Mouse (Mus musculus) embryo, embryonic 9.5 days (tissue): ENCODE data around the gene Dnmt3b.
A peak's percentile ranks its signal among the peaks of the same experiment; 100 is the strongest.

Source experiments
- DNase-seq: peaks from one replicate; pipeline ENCODE4 v3.0.0-alpha.2; 2017; ENCODE audit errors: extremely low spot score

Gene Dnmt3b

DNA sequence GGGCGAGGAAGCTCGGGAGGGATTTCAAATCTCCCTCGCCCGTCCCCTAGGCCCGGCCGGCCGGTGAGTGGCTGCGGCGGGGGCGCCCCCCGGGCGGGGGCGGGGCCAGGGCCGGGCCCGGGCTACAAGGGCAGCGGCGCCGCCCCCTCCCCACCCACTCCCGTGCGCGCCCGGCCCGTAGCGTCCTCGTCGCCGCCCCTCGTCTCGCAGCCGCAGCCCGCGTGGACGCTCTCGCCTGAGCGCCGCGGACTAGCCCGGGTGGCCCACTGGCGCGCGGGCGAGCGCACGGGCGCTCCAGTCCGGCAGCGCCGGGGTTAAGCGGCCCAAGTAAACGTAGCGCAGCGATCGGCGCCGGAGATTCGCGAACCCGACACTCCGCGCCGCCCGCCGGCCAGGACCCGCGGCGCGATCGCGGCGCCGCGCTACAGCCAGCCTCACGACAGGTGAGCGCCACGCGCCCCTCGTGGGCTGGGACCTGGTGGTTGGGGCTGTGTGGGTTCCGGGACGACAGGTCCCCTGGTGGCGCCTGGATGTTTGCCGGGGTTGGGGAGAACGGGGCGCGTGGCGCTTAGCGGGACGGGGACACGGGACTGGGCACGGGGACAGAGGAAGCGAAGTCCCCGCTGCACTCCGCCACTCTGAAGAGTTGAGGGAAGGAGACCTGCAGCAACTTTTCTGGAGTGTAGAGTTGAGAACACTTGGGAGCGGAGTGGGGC is at the start of gene Dnmt3b:
Gene Dnmt3b, plus strand, starts transcription at position 153 of the 716 bp plus-strand sequence.
- DNase-seq, result peak; percentile 81

DNA sequence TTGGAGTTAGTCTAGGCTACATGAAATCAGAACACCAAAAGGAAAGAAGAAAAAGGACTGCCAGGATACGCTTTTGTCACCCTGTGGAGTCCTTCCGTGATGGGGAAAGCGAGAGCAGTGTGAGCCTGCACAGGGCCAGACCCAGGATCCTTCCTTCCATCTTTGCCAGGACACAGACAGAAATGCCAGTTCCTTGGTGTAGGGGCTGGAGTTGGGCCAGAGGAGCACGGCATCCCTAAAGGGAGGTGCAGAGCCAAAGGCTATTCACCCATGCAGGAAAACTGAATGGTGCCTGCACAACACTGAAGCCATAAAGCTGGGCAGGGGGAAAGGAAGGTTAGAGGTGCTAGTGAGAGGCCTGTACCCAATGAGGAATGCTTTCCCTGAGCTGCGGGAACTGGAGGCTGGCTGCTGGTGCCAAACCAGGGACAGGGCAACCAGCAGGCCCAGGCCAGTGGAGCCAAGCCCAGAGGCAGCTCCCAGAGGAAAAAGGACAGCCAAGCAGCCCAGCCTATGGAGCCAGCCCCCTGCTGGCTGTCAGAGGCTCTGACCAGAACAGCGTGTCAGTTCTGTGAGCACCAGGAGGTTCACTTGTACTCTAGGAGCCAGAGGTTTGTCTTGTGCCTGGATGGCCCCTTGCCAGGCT is 49.1 kb upstream of the Dnmt3b start:
- no peak for DNase-seq

DNA sequence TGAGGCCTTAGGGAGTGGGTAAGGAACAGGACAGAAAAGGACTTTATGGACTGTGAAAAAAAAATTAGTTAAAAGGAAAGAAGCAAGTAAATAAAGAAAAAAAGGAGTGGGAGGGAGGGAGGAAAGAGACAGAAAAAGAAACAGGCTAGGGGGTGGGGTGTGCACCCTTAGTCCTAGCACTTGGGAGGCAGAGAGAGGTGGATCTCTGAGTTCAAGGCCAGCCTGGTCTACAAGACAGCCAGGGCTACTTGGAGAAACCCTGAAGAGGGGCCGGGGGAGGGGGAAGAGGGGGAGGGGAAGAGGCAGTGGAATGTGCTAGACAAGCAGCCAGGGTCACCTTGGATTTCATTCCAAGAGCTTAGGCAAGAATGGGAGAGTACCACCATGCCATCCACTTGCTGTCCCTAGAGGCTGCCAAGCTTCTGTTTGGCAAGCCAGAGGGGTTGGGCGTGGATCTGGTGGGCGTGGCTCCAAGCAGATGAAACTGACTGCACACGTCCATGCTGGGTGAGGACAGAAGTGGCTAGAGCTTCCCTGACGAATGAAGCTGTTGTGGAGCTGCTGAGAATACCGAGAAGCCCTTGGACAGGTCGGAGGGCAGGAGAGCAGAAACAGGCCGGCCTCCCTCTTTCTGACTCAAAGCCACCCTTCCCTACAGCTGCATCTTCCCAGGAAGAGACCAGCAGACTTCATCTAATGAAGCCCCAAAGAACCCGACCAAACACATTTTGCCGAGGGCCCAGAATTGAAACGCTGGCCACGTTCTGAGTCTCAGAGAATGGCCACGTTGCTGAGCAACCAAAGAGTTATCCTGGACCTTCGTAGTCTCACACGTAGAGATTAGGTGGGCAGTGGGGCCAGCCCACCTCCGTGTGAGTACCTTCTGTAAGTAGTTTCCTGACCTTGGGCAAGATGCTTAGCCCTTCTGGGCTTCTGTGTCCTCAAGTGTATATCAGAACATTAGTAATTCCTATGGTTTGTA is 48.3 kb upstream of the Dnmt3b start:
- no peak for DNase-seq

GRCm38 (mm10) chr2:153603724-153604123 is 45.5 kb upstream of the Dnmt3b start:
- no peak for DNase-seq

- DNase-seq, result no peak
Measured at GRCm38 (mm10) chr2:153606421-153606820, 42.8 kb upstream of the Dnmt3b start.

GRCm38 (mm10) chr2:153607870-153608515 is 41.3 kb upstream of the Dnmt3b start:
- no peak for DNase-seq

- DNase-seq, result no peak
Measured at GRCm38 (mm10) chr2:153609058-153609457, 40.2 kb upstream of the Dnmt3b start.

DNA sequence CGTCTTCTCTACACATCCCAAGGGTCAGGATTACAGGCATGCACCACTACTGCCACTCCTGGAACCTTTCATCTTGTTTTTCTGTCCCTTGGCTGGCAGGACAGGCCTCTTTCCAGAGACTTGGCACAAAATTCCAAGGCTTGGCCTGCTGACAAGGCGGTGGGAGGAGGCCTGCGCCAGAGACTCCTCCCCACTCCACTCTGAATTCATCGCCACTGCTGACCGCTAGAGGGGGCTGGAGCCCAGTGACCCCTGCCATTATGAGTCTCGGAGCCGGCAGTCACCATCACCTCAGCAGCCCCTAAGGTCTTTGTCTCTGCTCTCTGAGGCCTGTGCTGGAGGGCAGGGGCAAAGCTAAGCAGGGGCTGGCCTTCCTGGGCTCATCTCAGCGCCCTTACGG is 39.7 kb upstream of the Dnmt3b start:
- peak; percentile 90 for DNase-seq

DNA sequence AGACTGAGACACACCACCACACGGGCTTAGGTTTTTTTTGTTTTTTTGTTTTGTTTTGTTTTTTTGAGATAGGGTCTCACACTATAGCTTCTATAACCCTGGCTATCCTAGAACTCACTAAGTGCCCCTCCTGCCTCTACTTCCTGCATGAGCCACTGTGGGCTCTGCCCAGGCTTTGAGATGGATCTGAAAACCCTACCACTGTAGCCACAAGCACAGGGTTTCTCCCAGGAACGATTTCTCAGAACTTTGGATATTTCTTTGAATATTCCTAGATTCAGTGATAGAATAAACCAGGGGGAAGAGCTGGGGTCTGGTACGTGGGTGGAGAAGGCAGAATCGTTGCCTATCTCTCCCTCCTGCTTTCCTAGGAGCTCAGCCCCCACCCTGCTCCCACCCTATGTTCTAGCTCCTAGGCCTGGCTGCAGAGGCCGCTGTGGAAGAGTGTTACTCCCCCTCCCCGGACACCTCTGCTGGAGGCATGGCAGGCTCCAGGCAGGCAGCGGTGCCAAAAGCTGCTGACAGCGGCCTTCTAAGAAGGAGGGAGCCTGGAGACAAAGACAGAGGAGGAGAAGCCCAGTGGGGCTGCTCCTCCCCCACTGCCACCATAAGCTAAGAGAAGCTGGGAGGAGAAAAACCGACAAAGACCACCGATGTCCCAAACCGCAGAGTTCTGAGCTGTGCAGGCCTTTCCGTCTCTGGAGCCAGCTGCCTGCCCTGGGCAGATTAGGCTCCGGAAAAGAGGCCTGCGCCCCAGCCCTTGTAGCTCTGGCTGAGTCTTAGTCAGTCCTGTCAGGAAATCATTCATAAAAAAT is 38.6 kb upstream of the Dnmt3b start:
- peak; percentile 51 for DNase-seq

DNA sequence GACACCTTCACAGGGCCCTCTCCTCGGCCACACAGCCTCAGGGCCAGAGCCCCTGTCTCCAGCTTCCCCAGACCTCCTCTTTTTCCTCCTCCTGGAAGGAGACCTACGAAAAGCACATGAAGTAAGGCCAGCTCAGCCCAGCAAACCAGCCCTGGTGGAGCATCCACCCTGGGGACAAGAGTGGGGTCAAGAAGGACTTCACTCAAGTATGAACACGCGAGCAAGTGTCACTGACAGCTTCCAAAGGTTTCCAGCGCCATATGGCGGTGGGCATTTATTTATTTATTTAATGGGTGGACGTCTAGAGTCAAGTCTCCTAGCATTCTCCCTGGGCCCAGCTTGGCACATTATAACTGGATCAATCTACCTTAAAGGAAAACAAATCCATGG is 38.0 kb upstream of the Dnmt3b start:
- no peak for DNase-seq

DNA sequence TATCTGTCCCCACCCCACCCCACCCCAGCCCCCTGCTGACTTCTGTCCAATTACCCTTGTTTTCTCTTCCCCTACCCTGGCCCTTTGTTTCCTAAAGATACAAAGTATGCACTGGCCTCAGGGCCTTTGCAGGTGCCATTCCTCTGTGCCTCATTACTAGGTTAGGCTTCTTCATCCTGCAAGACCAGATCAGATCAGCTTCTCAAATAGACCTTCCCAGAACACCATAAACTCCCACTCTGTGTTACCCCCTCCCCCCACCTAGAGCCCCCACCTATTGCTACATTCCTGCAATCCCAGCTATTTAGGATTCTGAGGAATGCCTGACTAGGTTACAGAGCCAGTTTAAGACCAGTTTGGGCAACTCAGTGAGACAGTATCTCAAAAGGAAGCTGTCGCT is 37.5 kb upstream of the Dnmt3b start:
- DNase-seq, result no peak

DNA sequence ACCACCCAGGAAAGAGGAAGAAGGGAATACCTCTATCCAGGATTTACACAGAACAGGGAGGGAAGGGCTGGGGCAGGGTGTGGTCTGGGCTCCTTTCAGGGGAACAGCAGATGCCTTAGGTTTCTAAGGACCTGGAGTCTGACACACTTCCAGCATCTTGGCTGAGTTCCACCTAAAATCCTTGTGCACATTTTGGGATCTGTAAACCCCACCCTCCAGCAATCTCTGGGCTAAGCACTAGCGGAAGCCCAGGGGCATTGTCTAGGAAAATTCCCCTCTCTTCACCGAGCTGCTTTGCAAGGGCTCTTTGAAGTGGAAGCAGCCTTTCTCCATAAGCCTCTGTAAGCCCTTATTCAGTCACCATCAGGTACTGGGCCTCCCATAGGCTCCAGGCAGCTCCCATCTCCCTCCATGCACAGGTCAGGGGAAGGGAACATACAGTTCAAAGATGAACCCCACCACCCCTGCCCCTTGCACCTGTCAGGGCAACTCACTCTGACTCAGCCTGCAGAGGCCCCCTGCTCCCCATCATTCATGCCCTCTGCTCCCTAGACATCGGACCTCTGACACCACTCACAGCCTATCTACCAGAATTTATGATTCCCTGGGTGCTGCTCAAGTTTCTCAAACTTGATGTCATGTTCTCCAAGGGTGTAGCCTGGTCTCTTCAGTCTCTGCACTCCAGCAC is 36.5 kb upstream of the Dnmt3b start:
- no peak for DNase-seq

- no peak for DNase-seq
Measured at GRCm38 (mm10) chr2:153616893-153617292, 32.4 kb upstream of the Dnmt3b start.

DNA sequence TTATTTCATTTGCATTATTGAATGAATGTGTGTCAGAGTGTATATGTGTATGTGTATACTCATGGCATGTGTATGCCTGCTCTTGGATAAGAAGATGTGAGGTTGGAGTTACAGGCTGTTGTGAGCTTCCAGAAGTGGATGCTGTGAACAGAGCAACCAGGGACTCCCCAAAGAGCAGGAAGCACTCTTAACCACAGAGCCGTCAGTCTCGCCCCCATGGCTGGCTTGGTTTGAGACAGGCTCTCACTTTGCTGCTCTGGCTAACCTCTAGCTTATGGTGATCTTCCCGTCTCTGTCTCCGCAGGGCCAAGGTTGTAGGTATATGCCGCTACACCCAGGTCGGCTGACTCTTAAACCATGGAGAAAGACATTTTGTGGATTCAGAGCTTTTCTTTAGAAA is 30.8 kb upstream of the Dnmt3b start:
- no peak for DNase-seq

DNA sequence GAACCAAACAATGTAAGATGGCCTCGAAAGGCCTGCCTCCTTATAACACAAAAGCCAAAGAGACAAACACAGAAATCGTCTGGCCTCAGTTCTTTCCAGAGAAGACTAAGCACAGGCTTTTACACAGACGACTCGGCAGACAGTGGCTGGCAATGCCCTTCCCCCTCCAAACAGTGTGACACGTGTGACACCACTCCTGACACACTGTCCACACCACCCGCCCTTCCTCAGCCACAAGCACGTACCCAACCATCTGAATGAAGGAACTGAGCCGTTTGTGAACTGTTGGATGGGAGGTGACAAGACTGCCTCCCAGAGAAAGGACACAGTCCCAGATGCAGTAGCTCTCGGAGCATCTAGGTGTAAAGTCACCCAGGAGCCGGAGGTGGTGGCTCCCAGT is 30.4 kb upstream of the Dnmt3b start:
- no peak for DNase-seq

DNA sequence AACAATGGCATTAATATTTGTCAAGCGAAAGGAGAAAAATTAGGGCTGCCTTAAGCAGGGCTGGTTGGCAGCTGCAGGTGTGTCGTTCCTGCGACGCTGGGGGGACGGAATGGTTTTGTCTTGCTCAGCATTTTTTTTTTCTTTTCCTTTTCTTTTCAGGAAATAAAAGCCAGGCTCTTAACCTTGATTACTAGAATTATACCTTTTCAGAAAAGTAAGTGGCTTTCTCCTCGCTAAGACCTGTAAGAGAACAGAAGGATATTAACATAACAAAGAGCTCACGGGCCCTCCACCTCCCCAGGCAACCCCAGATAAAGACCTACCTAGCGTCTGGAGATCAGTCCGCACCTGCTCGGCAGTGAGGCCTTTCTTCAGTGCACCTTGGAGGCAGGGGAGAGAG is 26.8 kb upstream of the Dnmt3b start:
- DNase-seq, result no peak

GRCm38 (mm10) chr2:153630950-153631349 is 18.3 kb upstream of the Dnmt3b start:
- DNase-seq, result no peak

- peak; percentile 84 for DNase-seq
Measured at GRCm38 (mm10) chr2:153631976-153632870, 17.0 kb upstream of the Dnmt3b start, which contains the start of gene Commd7. Commd7 (minus strand) TSS chr2:153632781.

DNA sequence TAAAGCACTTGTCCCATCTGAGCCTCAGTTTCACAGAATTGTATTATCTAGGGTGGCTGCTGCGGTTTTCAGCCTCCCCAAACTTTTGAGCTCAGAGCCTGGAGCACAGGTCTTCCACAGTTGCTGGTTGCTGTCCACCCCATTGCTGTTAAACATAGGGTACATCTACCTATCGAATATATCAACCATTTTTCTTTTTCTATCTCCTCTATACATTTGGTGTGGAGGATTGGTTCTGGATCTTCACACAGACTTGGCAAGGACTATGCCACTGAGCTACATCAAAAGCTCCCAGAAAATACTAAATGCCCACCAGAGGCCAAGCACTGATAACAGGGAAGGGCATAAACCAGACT is 16.4 kb upstream of the Dnmt3b start:
- no peak for DNase-seq
